Mouse (Mus musculus) heart, embryonic 14.5 days (tissue): ENCODE measurements around the gene Banp. TPM values are rescaled to one million over a fixed set of nuclear protein-coding genes. Genes with fewer than 3 reads are reported as not detected.

ENCODE experiments used
- ATAC-seq: fragments of 200-750 bp; cut with Nextera tagmentation; 2 replicates; pipeline ENCODE4 v1.8.0; 2017; ENCODE audit warnings: low read depth, moderate TSS enrichment; ENCODE audit not compliant: insufficient number of reproducible peaks, insufficient read depth, low FRiP score
- H3K27ac ChIP-seq, 2 experiments: fragments of 200-500 bp in 1 of 2; fragments of 300-500 bp in 1 of 2; sonication (generic) in 1 of 2; replicated peaks in 1 of 2; 2 replicates each; pipeline ENCODE4 v1.5.1; 2012 to 2014; ENCODE audit warnings: low read depth in 2 of 2, low read length in 2 of 2, control low read depth in 1 of 2, mild to moderate bottlenecking in 1 of 2, mixed read lengths in 1 of 2; ENCODE audit not compliant: control insufficient read depth in 1 of 2, insufficient read depth in 1 of 2
- H3K27me3 ChIP-seq: fragments of 300-500 bp; sonication (generic); 2 replicates; pipeline ENCODE4 v1.6.1; 2014; ENCODE audit warnings: mild to moderate bottlenecking, low read length, control low read depth; ENCODE audit not compliant: control insufficient read depth, insufficient read depth
- H3K36me3 ChIP-seq: fragments of 300-500 bp; sonication (generic); 2 replicates; pipeline ENCODE4 v1.6.1; 2014; ENCODE audit warnings: mild to moderate bottlenecking, control low read depth, low read length, mixed read lengths; ENCODE audit not compliant: control insufficient read depth, insufficient read depth
- H3K4me1 ChIP-seq, 2 experiments: fragments of 200-500 bp in 1 of 2; fragments of 300-500 bp in 1 of 2; sonication (generic) in 1 of 2; 2 replicates each; pipeline ENCODE4 v1.6.1; 2012 to 2014; ENCODE audit warnings: low read length in 2 of 2, control low read depth in 1 of 2, mixed read lengths in 1 of 2; ENCODE audit not compliant: control insufficient read depth in 2 of 2, insufficient read depth in 2 of 2
- H3K4me2 ChIP-seq: fragments of 300-500 bp; sonication (generic); 2 replicates; pipeline ENCODE4 v1.6.1; 2014; ENCODE audit warnings: mild to moderate bottlenecking, low read length
- H3K4me3 ChIP-seq, 2 experiments: fragments of 200-500 bp in 1 of 2; fragments of 300-500 bp in 1 of 2; sonication (generic) in 1 of 2; 2 replicates each; pipeline ENCODE4 v1.5.1; 2012 to 2014; ENCODE audit warnings: low read length in 2 of 2, mild to moderate bottlenecking in 2 of 2, control low read depth in 1 of 2, low read depth in 1 of 2, moderate library complexity in 1 of 2; ENCODE audit not compliant: control insufficient read depth in 1 of 2, insufficient read depth in 1 of 2
- H3K9ac ChIP-seq: fragments of 300-500 bp; sonication (generic); 2 replicates; pipeline ENCODE4 v1.6.1; 2014; ENCODE audit warnings: mild to moderate bottlenecking, low read length
- H3K9me3 ChIP-seq: fragments of 300-500 bp; sonication (generic); 2 replicates; pipeline ENCODE4 v1.6.1; 2016; ENCODE audit warnings: low read length, control low read depth; ENCODE audit not compliant: control insufficient read depth
- WGBS: fragments of 180-500 bp; shearing (Covaris S2); extraction: QIAGEN DNeasy Blood & Tissue Kit; methylation state at CpG from one replicate; pipeline ENCODE4 v1.1.7; 2014; 5-methylcytosine and 5-hydroxymethylcytosine counted together
- polyA plus RNA-seq: library from polyadenylated mRNA; unstranded; fragments of >200 nt; fragmentation: Nextera tagmentation; extraction: Ambion mirVana; gene quantifications from 2 replicates; pipeline ENCODE4 v1.2.1, GENCODE M21; 2014

Gene Banp
- polyA plus RNA-seq, 1 experiment from 2014 or later: 21.2 TPM

DNA sequence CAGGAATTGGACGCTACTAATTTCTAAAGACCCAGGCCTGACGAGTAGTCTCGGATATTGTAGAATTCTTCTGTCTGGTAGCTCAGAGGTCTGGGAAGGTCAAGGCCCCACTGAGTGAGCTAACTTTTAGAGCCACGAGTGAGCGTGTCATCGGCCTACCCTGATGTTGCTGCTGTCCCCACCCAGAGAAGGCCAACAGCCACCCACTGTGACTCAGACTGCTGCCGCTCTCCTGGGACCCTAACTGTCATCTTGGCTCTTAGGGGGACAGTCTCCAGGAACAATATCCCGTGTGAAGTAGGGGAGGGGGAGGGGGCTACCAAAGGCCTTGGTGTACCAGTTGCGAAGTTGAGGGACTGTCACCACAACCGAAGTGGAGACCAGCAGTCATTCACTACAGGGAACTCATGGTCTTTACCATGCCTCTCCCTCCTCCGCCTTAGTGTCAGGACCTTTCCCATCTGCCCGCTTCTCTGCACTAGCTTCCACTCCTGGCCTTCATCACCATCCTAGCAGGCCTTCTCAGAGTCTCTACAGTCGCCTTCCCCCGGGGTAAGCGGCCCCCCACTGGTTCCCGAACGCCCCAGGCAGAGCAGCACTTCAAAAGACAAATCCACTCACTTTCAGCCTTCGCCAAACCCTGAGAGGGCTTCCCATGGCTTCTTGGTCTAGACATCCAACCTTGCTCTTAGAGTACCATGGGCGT is 2.4 kb upstream of the Banp start:
- no peak for ATAC-seq
- H3K36me3 ChIP-seq: no peaks in the 10 kb centered on the region
- H3K4me3 ChIP-seq: peak overlapping the region; percentile 38 to 39
- H3K4me2 ChIP-seq: peak overlapping the region; percentile 80
- H3K27me3 ChIP-seq: no peaks in the 10 kb centered on the region
- H3K27ac ChIP-seq: peak overlapping the region; percentile 79 to 91
- peaks cover 19 to 35% of the 10 kb centered on the region in 2 experiments for H3K4me1 ChIP-seq
- 29% methylated on average over 19 of the region's 19 CpGs for WGBS
- H3K9me3 ChIP-seq: no peaks in the 10 kb centered on the region
- H3K9ac ChIP-seq: peak overlapping the region; percentile 74

DNA sequence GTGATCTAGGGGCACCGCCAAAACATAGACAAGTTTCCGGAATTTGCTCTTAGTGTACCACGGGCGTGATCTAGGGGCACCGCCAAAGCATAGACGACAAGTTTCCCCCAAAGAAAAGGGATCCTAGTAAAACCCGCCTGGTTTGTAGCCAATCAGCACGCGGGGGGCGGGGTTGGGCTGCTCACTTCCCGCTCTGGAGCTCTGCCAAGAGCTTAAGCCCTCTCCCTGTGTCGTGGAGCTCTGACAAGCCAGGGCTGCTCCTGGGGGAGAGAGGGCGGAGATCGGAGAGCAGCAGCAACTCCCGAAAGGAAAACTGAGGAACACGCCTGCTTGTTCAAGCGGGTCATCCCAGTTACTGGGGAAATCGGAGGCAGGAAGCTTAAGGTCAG is 1.8 kb upstream of the Banp start:
- Histone ChIP-seq H3K36me3 (no peaks in the 10 kb centered on the region), H3K27ac (peak overlapping the region; percentile 89 to 91), H3K4me2 (peak overlapping the region; percentile 80), H3K4me3 (peak overlapping the region; percentile 39 to 44), H3K27me3 (no peaks in the 10 kb centered on the region), H3K9ac (peak overlapping the region; percentile 74), H3K9me3 (no peaks in the 10 kb centered on the region), H3K4me1 (peaks cover 20 to 41% of the 10 kb centered on the region in 2 experiments)
- ATAC-seq: peak; percentile 22; the same call in 1 of the 2 replicates
- 1% methylated on average over 18 of the region's 18 CpGs for WGBS

DNA sequence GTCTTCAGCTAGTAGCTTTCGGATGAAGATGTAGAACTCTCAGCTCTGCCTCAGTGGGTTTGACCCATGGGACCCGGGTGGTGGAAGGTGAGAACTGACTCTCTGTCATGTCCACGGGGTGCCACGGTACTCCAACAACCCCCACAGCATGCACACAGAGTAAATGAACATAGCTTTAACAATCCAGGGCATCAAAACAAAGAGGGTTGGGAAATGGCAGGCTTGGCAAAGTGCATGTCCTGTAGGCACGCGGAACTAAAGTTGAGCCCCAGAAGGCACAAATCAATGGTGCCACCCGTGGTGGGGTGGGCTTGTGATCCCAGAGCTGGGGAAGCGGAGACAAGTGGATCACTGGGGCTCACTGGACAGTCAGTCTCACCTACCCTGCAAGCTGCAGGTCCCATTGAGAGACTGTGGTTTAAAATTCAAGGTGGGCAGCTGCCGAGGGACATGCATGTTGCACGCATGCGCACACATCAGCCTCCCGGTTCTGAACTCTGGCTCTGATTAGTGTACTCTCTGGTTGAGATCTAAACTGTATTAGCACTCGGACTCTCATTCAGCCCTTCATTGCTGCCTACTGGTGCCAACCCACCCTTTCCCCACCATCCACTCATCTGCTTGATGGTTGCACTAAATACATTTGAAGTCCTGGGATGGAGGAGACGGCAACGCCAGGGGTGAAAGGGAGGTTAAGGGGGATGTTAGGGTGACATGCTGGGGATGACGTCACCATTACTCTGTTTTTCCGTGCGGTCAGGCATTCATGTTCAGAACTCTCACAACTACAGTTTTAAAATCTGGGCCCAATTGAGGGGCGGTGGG is 1.0 kb upstream of the Banp start:
- Histone ChIP-seq H3K4me1 (peaks cover 22 to 43% of the 10 kb centered on the region in 2 experiments), H3K9ac (peak overlapping the region; percentile 74), H3K36me3 (peaks cover 8% of the 10 kb centered on the region), H3K27ac (peak overlapping the region; percentile 89 to 91), H3K27me3 (no peaks in the 10 kb centered on the region), H3K4me2 (peak overlapping the region; percentile 80), H3K9me3 (no peaks in the 10 kb centered on the region), H3K4me3 (peak overlapping the region; percentile 39 to 44)
- ATAC-seq: no peak
- 55% methylated on average over 19 of the region's 19 CpGs for WGBS

DNA sequence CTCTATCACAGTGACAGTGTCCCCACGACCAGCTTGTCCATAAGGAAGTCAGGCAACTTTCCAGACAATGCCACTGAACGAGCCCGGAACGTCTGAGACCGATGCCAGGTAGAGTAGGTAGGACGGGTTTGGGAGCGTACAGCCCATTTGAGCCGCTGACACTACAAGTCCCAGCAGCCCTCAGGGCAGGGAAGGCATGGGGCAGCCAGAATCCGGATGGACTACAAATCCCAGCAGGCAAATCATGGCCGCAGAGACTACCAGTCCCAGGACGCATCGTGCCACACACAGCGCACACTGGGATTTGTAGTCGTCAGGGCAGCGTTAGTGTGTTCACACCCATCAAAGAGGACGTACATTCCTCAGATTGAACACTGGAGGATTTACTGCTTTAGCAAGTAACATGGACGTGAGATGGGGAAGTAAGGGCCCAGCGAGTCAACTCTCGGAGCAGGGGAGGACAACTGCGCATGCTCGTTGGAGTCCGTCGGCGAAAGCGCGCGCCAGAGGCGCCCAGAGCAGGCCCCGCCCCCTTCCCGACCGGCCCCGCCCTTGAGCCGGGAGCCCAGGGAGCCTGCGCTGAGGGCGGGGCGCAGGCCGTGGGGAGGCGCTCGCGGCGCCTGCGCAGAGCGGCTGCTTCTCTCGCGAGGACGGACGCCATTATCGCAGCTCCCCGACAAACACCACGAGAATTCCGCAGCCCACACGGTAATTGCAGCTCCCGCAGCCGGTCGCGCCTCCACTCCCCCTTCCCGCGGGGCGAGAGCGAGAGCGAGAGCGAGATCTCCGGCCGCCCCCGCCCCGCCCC is 595 bp downstream of the Banp start:
- peak; percentile 92 for ATAC-seq
- peak overlapping the region; percentile 94 for H3K4me2 ChIP-seq
- H3K27ac ChIP-seq: peak overlapping the region; percentile 93 to 98
- WGBS: under 1% methylated on average over 51 of the region's 66 CpGs
- peaks cover 21% of the 10 kb centered on the region for H3K36me3 ChIP-seq
- peak overlapping the region; percentile 91 to 92 for H3K4me3 ChIP-seq
- peaks cover 22 to 46% of the 10 kb centered on the region in 2 experiments for H3K4me1 ChIP-seq
- peak overlapping the region; percentile 99 for H3K9ac ChIP-seq
- no peaks in the 10 kb centered on the region for H3K9me3 ChIP-seq
- no peaks in the 10 kb centered on the region for H3K27me3 ChIP-seq

DNA sequence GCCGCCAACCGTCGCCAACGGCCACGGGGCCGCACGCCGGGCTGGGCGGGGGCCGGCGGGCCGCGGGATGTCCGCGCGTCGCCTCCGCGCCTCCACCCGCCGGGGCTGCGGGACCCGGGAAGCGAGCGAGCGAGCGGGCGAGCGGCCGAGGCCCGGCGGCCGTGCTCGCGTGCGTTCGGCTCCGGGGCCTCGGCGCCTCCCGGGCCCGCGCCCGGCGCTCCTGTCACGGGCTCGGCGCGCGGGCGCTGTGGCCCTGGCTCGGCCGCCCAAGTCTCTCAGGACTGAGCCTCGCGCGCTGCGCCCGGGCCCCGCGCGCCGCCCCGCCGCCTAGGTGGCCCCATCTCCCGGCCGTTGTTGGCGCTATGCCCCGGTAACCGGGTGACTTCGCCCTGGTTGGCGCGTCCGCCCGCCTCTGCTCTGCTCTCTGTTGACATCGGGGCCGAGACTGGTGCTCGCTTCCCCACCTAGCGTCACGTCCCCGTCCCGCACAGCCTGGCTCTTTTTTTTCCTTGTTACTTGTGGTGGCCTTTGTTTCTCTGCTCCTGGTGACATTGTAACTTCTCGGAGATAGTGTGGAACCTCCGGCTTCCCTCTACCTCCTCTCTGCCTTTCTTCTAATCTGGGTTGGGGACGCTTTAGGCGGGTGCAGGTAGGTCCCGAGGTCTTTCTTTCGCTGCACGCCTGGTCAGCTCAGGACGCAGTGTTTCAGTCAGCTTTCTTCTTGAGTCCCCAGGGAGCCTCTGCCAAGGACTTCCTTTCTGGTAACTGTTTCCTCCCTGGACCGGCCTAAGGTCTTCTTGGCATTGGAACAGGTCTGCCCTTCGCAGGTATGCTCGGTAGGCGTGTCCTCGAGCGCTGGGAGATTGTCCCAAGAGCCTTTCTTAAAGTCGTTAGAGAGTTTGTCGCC is 1.5 kb downstream of the Banp start:
- peak; percentile 3; the same call in 1 of the 2 replicates for ATAC-seq
- peaks cover 30% of the 10 kb centered on the region for H3K36me3 ChIP-seq
- no peaks in the 10 kb centered on the region for H3K9me3 ChIP-seq
- WGBS: under 1% methylated on average over 43 of the region's 97 CpGs
- peaks cover 24 to 52% of the 10 kb centered on the region in 2 experiments for H3K4me1 ChIP-seq
- H3K4me2 ChIP-seq: peak overlapping the region; percentile 94
- H3K27ac ChIP-seq: peak overlapping the region; percentile 82 to 98
- H3K9ac ChIP-seq: peak overlapping the region; percentile 99
- H3K4me3 ChIP-seq: peak overlapping the region; percentile 91 to 92
- H3K27me3 ChIP-seq: no peaks in the 10 kb centered on the region

DNA sequence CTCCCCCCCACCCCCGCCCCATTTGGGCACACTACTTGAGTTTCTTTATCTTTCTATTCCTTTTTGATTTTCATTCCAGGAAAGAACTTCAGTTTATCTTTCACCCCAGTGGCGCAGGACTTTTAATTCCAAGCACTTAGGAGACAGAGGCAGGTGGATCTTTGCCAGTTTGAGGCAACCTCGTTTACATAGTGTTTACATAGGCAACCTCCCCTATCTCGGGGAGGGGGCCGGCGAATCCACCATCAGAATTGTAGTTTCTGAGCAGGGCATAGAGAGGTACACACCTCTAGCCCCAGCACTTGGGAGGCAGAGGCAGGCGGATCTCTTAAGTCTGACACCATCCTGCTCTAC is 2.1 kb downstream of the Banp start:
- 24% methylated on average over 7 of the region's 7 CpGs for WGBS
- peak overlapping the region; percentile 99 for H3K9ac ChIP-seq
- no peak for ATAC-seq
- no peaks in the 10 kb centered on the region for H3K27me3 ChIP-seq
- no peaks in the 10 kb centered on the region for H3K9me3 ChIP-seq
- peaks cover 26 to 59% of the 10 kb centered on the region in 2 experiments for H3K4me1 ChIP-seq
- peak overlapping the region in 1 of 2 experiments; percentile 98; a peak in 1 of 4 replicates for H3K27ac ChIP-seq
- H3K4me3 ChIP-seq: peak overlapping the region; percentile 91 to 92
- peak overlapping the region; percentile 94 for H3K4me2 ChIP-seq
- H3K36me3 ChIP-seq: peaks cover 32% of the 10 kb centered on the region
